Mouse (Mus musculus) lung, postnatal 4 days (tissue): Measurements from ENCODE around the gene Atp1b2.

Experiments
- DNase-seq, 2 experiments: peaks; one replicate each; pipeline ENCODE4 v3.0.0; 2021

The Atp1b2 gene

GRCm38 (mm10) chr11:69579128-69580017 is 26.4 kb downstream of the Atp1b2 start:
- DNase-seq, result peak; percentile 98

- no peak for DNase-seq
Observed at GRCm38 (mm10) chr11:69578301-69578700, 27.4 kb downstream of the Atp1b2 start.

GRCm38 (mm10) chr11:69576307-69576706 is 29.4 kb downstream of the Atp1b2 start:
- no peak for DNase-seq

- no peak for DNase-seq
Observed at GRCm38 (mm10) chr11:69575220-69575619, 30.5 kb downstream of the Atp1b2 start.

GRCm38 (mm10) chr11:69565131-69565530 is 40.6 kb downstream of the Atp1b2 start:
- DNase-seq, result no peak

- no peak for DNase-seq
Observed at GRCm38 (mm10) chr11:69564391-69564790, 41.4 kb downstream of the Atp1b2 start.

- DNase-seq, result no peak
Observed at GRCm38 (mm10) chr11:69563373-69563772, 42.4 kb downstream of the Atp1b2 start.

GRCm38 (mm10) chr11:69560896-69561854 is 44.6 kb downstream of the Atp1b2 start:
- DNase-seq, result no peak

- DNase-seq, result peak; percentile 40 to 50
Observed at GRCm38 (mm10) chr11:69559851-69560765, 45.6 kb downstream of the Atp1b2 start, which contains the start of gene Efnb3. TSS of gene Efnb3 (minus strand) at chr11:69560205.

GRCm38 (mm10) chr11:69559183-69559582 is 46.6 kb downstream of the Atp1b2 start:
- DNase-seq, result no peak

- DNase-seq, result no peak
Observed at GRCm38 (mm10) chr11:69558756-69559155, 47.0 kb downstream of the Atp1b2 start.

GRCm38 (mm10) chr11:69557381-69557958 is 48.3 kb downstream of the Atp1b2 start:
- no peak for DNase-seq

- DNase-seq, result no peak
Observed at GRCm38 (mm10) chr11:69554539-69555140, 51.1 kb downstream of the Atp1b2 start.

- no peak for DNase-seq
Observed at GRCm38 (mm10) chr11:69553341-69553721, 52.4 kb downstream of the Atp1b2 start.

GRCm38 (mm10) chr11:69552622-69553340 is 53.0 kb downstream of the Atp1b2 start:
- no peak for DNase-seq

- DNase-seq, result no peak
Observed at GRCm38 (mm10) chr11:69551310-69551709, 54.4 kb downstream of the Atp1b2 start.
